Mouse (Mus musculus): ENCODE data around the gene Ube2cbp.

Gene Ube2cbp

DNA sequence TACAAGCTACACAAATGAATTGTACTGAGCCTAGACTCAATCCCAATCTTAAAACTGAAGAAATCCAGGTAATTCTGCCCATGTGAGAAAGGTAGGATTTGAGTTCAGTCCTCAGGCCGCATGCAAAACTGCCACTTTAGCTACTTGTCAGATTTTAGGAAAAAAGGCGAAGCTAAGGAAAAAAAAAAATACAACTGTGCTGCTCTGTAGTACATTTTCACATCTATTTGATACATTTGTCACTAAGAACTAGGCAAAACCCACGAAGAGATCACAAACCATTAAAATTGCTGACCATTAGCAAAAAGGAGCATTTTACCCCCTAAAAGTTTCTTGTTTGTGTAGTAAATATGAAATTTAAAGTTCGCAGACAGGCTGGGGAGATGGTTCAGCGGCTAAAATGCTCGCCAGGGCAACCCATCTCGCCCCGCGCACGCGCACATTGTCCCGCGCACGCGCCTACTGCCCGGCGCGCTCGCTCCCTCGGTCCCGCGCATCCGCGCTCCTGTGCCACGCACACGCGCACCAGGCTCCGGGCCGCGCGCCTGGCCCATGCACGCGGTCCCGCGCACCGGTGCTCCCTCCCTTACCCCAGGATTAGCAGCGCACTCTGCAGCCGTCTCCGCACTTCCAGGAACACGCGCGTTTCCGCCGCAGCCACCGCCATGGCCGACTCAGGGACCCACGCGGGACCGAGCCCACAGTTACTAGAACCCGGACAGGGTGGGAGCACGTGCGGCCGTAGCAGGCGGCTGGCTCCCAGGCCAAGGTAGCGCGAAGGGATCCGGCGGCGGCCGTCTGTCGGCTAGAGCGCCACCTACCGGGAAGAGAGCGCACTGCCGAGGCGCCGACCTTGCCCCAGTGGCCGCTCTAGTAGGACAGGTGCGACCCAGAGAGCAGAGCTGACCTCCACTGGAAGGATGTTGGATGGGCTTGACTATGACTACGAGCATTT is at the start of gene Ube2cbp:
TSS of gene Ube2cbp (minus strand) at position 800 of the 955 bp plus-strand sequence.
- peak; percentile 89 for DNase-seq (ENCODE audit: extremely low spot score)

DNA sequence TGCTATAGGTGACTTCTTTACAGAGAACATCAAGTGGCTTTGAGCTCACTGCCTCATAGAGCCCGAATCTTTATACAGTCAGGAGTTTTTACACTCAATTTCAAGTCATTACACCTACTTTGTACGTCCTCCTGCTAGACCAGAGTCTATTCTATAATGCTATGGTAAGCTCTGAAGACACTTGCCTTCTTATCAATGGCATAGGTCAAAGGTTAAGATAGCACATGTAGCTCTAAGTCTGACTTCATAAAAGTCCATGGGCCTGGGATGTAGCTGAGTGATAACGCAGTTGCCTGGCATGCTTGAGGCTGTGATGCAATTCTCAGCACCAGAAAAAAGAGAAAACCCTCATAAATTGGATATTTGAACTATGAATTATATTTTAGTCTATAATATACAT is 49.6 kb upstream of the Ube2cbp start:
- no peak for DNase-seq (ENCODE audit: extremely low spot score)

DNA sequence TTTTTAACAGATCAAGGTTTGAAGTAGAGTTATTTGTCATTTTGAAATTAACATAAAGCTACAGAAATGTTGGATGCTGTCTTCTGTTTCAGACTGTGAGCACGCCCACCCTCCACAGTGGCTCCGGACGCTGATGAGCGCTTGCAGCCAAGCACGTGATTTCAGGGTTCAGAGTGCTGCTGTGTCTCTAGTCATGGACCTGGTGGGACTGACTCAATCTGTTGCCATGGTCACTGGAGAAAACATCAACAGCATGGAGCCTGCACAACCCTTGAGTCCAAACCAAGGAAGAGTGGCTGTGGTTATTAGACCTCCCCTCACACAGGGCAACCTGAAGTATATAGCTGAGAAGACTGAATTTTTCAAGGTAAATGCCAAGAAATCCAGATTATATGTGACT is 49.0 kb upstream of the Ube2cbp start:
- DNase-seq (ENCODE audit: extremely low spot score): no peak

DNA sequence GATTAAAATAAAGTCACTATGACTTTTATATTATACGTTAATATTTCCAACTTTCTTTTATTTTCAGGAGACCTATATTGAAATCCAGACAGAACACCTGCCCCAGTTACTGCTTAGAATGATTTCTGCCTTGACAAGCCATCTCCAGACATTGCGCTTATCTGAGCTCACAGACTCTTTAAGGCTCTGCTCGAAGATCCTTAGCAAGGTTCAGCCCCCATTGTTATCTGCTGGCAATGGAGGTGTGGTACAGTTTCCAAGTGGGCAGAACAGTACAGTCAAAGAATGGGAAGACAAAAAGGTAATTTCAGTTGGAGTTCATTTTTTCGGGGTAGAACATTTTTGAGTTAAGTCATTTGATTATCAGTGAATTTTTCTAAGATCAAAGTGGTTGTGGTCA is 42.7 kb upstream of the Ube2cbp start:
- DNase-seq (ENCODE audit: extremely low spot score): no peak

DNA sequence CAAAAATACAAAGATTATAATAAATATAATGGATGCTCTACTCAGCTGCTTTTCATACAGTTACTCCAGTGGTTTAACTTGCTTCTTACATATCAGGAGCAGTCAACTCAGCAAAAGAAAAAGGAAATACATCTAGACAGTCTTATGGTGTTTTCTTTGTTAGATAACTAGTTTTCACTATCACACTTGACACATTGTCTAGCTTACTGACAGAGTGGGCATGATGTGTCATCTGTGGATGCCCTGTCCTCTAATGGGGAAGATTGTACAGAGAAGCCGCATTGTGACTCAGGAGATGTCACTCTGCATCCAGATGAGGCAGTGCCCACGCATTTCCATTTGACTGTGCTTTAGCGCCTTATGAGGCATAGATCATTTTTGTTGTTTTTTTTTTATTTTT is 34.3 kb upstream of the Ube2cbp start:
- no peak for DNase-seq (ENCODE audit: extremely low spot score)

DNA sequence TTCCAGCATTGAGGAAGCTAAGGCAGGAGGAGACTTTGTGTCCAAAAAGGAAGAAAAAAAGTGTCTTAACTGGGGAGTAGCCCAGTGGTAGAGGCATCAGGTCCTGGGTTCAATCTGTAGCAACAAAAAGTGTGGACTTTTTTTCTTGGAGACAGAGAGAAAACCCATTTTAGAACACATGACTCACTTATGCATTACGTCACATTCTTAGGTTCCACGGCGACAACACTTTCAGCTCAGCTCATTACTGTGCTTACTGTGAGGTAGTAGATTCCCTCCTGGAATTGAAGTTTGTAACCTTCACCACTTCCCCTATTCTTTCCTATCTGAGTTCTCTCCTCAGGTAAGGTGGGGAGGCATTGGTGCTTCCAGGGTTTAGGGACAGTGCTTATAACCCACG is 31.5 kb upstream of the Ube2cbp start:
- DNase-seq (ENCODE audit: extremely low spot score): no peak

DNA sequence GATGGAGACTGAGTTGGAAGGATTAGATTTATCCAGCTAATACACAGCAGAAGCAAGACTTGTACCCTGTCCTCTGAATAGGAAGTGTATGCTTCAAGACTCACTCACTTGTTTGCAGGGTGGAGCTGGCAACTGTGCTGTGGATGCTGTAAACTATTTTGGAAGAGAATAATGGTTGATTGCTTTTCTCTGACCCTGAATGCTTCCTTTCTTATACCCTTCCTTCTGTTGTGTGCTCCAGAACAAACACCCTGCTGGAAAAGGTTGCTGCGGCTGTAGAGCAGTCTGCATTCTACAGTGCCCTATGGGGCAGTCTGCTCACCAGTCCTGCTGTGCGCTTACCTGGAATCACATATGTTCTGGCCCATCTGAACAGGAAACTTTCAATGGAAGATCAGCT is 27.0 kb upstream of the Ube2cbp start:
- no peak for DNase-seq (ENCODE audit: extremely low spot score)

DNA sequence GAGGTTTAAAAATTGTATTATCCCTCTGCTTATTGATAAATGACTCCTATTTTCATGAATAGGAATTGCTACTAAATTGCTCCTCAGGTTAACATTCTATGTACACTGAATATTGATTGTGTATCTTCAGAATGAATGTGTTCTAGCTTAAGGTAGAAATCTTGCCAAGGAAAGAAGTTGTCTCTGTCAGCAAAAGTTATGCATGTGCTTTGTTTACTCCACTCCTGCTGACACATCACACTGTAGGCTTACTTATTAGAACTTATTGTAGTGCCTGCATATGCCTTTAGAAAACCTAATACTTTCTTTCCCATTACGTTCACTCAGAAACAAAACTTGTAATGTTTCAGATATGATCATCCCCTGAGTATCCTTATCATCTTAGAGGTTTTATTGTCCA is 17.5 kb upstream of the Ube2cbp start:
- no peak for DNase-seq (ENCODE audit: extremely low spot score)

DNA sequence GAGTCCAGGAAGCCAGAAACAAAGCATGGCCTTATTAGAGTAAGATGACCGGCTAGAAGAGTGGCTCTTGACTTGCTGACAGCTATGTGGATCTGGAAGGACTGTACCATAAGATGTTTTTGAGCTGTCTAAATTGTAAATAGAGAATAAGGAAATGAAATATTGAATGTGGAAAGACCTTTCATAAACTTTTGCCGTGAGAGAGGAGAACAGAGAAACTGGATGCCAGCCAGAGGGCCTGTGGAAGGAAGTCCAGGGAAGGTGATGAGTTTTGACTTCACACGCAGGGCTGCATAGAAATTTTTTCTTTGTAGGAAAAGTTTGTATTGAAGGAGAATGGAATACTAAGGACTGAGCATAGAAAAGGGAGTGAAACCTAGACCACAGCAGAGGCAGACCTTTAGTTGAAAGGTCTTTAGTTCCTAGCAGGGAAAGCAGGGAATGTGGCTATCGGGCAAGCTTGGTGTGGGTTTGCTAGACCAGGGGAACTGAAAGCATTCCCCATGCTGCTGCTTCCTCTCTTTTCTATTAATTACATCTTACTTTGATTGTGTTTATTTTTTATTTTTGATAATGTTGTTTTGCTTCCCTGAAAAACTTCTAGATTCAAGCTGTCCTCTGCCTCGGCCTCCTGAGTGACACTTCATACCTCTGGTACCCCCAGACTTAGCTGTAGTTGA is 13.8 kb upstream of the Ube2cbp start:
- DNase-seq (ENCODE audit: extremely low spot score): no peak

DNA sequence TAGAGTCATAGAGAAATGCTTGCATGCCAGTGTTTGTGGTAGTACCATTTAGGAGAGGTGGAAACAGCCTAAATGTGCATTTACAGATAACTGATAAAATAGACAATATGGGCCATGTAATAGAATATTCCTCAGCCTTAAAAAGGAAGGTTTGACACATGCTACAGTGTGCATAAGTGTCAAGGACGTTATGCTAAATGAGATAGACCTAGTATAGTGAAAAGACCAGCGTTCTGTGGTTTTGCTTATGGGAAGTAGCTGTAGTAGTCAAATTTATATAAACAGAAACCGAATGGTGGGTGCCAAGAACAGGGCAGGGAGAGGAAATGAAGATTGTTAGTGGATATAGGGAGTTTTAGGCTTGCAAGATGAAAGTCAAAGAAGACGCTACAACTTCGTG is 12.0 kb upstream of the Ube2cbp start:
- DNase-seq (ENCODE audit: extremely low spot score): no peak

DNA sequence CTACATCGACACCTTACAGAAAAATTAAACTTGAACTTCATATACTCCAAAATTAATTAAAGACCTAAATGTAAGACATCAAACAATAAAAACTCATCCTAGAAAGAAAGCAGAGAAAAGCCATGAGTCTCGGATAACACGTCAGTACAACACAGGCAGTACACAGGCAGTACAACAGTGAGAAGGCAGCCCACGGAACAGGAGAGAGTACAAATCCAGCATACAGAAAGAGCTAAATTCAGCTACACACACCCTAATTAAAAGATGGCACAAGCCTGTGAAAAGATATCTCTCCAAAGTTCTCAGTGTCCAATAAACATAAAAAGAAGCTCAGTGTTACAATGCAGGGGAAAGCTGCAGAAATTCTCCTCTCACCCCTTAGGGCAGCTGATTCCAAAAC is 11.2 kb upstream of the Ube2cbp start:
- DNase-seq (ENCODE audit: extremely low spot score): no peak

DNA sequence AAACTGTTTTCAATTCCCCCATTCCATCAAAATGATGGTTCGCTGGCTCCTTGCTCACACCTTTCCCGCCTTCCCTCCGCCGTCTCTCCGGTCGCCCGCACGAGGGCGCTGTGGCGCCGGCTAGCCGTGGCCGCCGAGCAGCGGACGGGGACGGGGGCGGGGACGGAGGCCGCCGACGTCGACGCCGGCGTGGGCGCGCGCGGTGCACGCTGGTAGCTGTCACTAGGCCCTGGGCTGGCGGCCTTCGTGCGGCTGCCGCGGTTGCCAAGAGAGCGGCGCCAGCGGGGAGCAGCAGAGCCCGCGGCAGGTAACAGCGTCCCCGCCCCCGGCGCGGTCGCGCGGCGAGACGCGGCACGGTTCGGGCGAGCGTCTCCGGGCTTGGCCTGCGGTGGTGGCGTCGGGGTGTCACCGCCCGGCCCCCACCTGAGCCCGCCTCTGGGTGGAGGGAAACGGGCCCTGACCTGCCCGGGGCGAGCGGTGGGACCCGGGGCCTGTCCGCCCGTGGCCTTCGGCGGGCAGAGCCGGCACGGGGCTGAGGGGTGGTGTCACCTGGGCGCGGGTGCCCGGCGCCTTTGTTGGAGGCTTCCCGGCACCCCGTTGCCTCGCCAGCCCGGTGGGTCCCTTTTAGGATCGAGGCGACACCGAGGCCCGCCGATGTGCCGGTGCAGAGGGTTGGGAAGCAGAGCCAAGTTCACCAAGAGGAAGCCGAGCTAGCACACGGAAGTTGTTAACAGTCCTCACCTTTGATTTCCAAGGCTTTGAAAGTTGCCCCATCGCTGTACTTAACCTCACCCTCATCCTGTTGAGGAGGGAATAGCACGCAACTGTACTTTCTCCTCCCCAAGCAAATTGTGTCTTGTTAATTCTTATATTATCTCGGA is 2.5 kb upstream of the Ube2cbp start, which contains the start of gene Dop1a:
TSS of gene Dop1a (plus strand) at position 165 of the 881 bp plus-strand sequence.
- DNase-seq (ENCODE audit: extremely low spot score): peak; percentile 89

DNA sequence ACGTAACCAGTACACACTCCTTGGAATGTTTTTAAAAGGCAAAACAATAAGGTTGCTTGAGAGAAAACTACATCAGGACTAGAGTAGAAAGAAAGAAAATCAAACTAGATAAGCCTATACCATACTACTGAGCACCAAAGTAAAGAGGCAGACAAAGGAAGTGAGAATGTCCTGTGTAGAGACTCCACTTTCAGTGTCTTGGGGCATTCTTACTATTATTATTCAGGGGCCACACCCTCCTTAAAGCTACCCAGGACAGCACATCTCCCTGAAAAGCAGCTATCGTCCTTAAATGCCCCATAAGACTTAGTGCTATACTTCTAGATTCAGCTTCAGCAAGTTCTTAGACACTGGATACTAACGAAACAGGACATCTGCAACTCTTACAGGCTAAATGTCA is 11.1 kb downstream of the Ube2cbp start:
- DNase-seq (ENCODE audit: extremely low spot score): no peak

DNA sequence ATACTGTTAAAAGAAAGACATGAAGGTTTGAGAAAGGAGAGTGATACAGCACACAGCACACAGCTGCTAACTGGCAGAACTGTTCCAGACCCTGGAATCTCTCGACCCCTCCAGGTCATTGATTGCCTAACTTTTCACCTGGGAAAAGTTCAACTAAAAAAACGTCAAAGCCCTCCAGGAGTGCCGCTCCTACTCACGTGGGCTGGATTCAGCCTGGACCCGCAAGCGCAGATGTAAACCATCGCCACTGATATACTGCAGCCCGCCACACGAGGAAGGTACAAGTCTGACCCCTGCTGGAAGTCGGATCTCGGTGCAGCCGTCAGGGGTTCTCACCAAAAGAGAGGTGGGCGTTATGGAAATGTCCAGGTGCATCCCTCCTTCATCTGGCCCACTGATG is 13.1 kb downstream of the Ube2cbp start:
- DNase-seq (ENCODE audit: extremely low spot score): peak; percentile 72

DNA sequence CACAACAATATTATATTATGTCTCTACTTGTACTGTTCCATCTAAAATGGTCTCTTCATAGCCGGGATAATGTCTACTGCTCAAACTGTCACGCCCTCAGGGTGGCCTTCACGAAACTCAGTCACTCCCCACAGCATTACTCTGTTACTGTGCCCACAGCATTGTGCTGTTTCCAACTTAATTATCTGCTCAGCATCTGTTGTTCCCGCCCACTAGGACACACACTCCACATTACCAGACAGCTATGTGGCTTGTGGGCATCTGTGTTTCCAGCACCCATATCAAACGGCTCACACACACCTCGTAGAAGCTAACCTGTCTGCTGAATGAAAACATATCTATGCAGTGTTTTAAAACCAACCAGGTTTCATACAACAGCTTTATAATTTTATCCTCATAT is 13.7 kb downstream of the Ube2cbp start:
- no peak for DNase-seq (ENCODE audit: extremely low spot score)

DNA sequence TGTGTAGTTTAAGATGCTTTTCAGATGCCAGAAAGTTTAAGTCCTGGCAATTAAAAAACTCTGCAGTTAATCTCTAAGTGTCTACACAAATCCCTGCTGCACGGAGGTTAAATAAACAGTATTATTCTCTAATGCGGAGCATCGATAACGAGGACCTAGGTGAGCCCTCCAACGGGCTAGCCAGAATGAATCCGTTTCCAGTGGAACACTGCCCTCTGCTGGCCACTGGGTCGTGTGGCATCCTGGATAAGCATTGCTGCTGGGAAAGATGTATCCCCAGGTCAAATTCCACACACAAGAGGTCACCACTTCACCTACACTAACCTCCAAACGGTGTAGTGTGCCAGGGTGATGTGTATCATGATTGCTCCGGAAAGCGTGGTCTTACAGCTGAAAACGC is 15.2 kb downstream of the Ube2cbp start:
- DNase-seq (ENCODE audit: extremely low spot score): peak; percentile 84

DNA sequence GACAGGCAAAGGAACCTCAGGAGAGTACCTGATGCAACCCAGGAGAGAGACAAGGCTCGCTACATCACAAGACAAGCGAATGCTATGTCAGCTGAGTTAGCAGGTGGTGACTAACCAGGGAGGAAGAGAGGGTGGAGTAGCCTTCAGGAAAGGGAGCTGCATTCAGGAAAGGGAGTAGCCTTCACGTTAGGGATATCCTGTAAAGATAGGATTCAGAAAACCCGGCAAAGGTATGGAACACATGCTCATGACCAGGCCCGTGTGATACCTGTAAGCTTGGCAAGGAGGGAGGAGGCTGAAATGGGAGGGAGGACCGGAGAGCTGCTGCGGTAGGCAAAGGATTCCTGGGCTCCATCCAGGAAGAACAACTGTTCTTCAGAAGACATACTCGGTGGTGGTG is 17.3 kb downstream of the Ube2cbp start:
- DNase-seq (ENCODE audit: extremely low spot score): no peak

DNA sequence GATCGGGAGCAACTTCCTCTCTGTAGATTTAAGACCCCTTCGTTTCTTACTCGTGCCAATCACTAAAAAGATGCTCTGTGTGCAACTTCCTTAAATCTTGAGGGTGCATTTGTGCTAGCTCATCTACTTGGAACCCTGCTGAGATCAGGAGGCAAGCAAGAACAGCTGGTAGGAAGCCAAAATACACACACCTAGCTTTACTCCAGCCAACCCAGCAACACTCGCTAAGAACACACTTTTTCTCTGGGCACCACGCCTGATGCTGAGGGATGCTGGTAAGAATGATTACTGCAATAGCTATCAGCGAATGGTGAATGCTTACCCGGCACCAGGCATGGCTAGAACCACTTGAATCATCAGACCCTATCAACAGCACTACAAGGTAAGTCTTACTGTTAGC is 17.9 kb downstream of the Ube2cbp start:
- no peak for DNase-seq (ENCODE audit: extremely low spot score)

DNA sequence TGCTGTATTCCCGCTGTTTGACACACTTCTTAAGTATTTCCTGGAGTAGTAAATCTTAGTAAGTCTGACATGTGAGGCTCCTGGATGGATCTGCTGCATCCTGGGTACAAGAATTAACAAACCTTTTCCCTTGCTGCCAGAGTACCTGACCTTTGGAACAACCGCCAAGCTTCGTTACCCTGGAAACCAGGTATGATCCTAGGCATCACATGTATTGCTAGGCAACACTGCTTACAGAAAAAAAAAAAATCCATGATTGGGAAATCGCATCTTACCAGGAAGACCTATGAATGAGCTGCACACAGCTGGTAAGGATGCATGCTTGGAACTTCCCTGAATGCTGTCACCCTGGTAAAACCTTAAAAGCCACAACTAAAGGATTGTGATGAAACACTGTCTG is 22.5 kb downstream of the Ube2cbp start:
- DNase-seq (ENCODE audit: extremely low spot score): no peak

DNA sequence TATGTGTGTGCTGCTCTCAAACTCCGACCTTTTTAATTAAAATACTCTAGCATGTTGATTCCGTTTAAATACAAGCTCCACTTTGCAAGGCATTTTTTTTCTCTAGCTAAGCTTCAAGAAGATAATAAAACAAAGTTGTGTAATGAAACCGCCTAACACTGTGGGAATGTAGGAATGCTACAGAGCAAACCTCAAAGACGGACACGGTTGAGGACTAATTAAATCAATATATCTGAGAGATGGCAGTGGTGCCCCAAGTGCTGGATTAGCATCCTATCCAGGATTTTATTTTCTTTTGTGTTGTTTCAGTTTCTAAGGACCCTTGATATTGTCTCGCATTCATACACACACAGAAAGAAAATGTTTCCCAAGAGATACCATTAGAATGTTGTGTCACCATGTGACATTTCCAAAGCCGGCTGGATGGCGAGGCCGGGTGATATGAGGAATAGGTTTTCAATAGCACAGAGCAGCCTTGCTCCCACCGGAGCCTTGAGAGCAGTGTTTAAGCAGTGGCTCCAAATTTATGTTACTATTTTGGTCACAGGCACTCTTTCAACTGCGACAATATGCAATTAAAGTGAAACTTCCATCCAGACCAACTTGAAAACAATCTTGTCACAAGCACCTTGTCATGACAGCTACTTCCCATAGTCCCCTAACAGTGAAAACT is 26.3 kb downstream of the Ube2cbp start:
- DNase-seq (ENCODE audit: extremely low spot score): no peak

DNA sequence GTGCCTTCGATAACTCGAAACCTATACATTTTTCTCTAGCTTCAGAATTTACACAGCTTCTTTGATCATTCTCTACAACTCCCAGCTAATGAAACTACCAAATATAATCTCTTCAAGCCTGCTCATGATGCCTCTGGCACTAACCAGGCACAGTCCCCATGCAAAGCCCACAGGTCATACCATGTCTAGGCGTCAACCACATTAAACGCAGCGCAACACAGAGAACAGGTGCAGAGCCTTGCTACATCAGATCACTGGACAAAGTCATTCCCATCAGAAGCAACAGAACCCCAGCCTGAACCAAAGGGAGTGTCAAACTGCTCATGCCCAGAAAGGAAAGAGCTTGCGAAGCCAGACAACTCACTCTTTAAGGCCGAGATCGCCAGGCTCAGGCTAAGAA is 28.1 kb downstream of the Ube2cbp start:
- no peak for DNase-seq (ENCODE audit: extremely low spot score)

DNA sequence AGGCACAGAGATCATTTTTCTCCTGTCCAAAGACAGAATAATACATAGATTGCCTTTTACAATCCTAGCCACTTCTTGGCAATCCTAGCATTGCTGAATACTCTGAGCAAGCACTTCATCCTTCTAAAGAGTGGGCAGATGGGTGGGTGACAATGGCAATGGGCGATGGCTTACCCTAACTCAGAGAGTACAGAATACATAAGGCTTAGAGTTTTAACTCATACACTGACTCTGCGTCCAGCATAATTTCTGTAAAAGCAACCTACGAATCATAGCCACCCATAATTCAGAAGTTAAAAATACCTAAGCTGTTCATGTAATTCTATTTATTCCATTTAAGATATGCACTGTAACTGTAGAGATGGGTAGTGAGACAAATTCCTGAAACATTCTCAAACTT is 29.2 kb downstream of the Ube2cbp start:
- DNase-seq (ENCODE audit: extremely low spot score): no peak
